Mouse (Mus musculus) myocyte (in vitro differentiated cells): ENCODE results near the gene Scyl1. TPM values are rescaled to one million over a fixed set of nuclear protein-coding genes. Genes with fewer than 3 reads are reported as not detected.
A peak's percentile ranks its signal among the peaks of the same experiment; 100 is the strongest.

ENCODE experiments used
- H3K27me3 ChIP-seq: one replicate; pipeline ENCODE4 v1.6.1; 2011; ENCODE audit not compliant: control insufficient read depth, insufficient read depth, insufficient read length
- H3K36me3 ChIP-seq: one replicate; pipeline ENCODE4 v1.6.1; 2011; ENCODE audit not compliant: control insufficient read depth, insufficient read depth
- H3K4me2 ChIP-seq: one replicate; pipeline ENCODE4 v1.6.1; 2011; ENCODE audit warnings: low read depth, control low read depth
- H3K4me3 ChIP-seq: one replicate; pipeline ENCODE4 v1.5.1; 2011; ENCODE audit warnings: mild to moderate bottlenecking, control low read depth, moderate library complexity
- H3K79me2 ChIP-seq: one replicate; pipeline ENCODE4 v1.6.1; 2011; ENCODE audit not compliant: control insufficient read depth, insufficient read depth
- H3ac ChIP-seq: one replicate; pipeline ENCODE4 v1.6.1; 2011; ENCODE audit not compliant: control insufficient read depth, insufficient read length
- CEBPB ChIP-seq: IDR thresholded peaks from 2 replicates; pipeline ENCODE4 v1.6.1; 2011; ENCODE audit warnings: mild to moderate bottlenecking, moderate library complexity; ENCODE audit not compliant: poor library complexity, insufficient read depth, severe bottlenecking
- E2F4 ChIP-seq: IDR thresholded peaks from one replicate; pipeline ENCODE4 v1.6.1; 2011; ENCODE audit warnings: mild to moderate bottlenecking, control low read depth, moderate library complexity; ENCODE audit not compliant: insufficient read depth
- MAX ChIP-seq: IDR thresholded peaks from one replicate; pipeline ENCODE4 v1.6.1; 2011; ENCODE audit warnings: low read depth, mild to moderate bottlenecking, control low read depth
- MYOD1 ChIP-seq, 3 experiments: IDR thresholded peaks; one replicate each; pipeline ENCODE4 v1.6.1; 2011; ENCODE audit warnings: control low read depth in 2 of 3, low read depth in 2 of 3, mild to moderate bottlenecking in 2 of 3, moderate library complexity in 1 of 3; ENCODE audit not compliant: insufficient read length in 2 of 3, control insufficient read depth in 1 of 3
- MYOG ChIP-seq, 3 experiments: IDR thresholded peaks; one replicate each; pipeline ENCODE4 v1.6.1; 2011; ENCODE audit warnings: control low read depth in 2 of 3, low read depth in 2 of 3, mild to moderate bottlenecking in 2 of 3; ENCODE audit not compliant: insufficient read length in 2 of 3, control insufficient read depth in 1 of 3, insufficient read depth in 1 of 3
- POLR2A ChIP-seq: IDR thresholded peaks from one replicate; pipeline ENCODE4 v1.6.1; 2011; ENCODE audit warnings: low read depth, mild to moderate bottlenecking, control low read depth, moderate library complexity; ENCODE audit not compliant: insufficient read length
- POLR2AphosphoS2 ChIP-seq: IDR thresholded peaks from one replicate; pipeline ENCODE4 v1.6.1; 2011; ENCODE audit warnings: low read depth, control low read depth; ENCODE audit not compliant: insufficient read length
- REST ChIP-seq: IDR thresholded peaks from one replicate; pipeline ENCODE4 v1.6.1; 2011; ENCODE audit warnings: mild to moderate bottlenecking, control low read depth, moderate library complexity; ENCODE audit not compliant: insufficient read depth, insufficient read length
- SRF ChIP-seq: IDR thresholded peaks from one replicate; pipeline ENCODE4 v1.6.1; 2011; ENCODE audit warnings: low read depth; ENCODE audit not compliant: control insufficient read depth, insufficient read length
- TCF12 ChIP-seq: IDR thresholded peaks from one replicate; pipeline ENCODE4 v1.6.1; 2011; ENCODE audit warnings: mild to moderate bottlenecking, control low read depth; ENCODE audit not compliant: poor library complexity, insufficient read depth, severe bottlenecking
- TCF3 ChIP-seq: IDR thresholded peaks from one replicate; pipeline ENCODE4 v1.6.1; 2011; ENCODE audit warnings: low read depth, control low read depth; ENCODE audit not compliant: insufficient read length
- USF1 ChIP-seq: IDR thresholded peaks from one replicate; pipeline ENCODE4 v1.6.1; 2011; ENCODE audit warnings: low read depth, mild to moderate bottlenecking, control low read depth, moderate library complexity
- polyA plus RNA-seq: library from polyadenylated mRNA; unstranded; fragments of >200 nt; fragmentation: generic; extraction: Trizol; gene quantifications from one replicate; pipeline ENCODE4 v1.2.1, GENCODE M21; 2012; ENCODE audit warnings: missing spikeins

The Scyl1 gene
- 73.5 TPM for polyA plus RNA-seq

GRCm38 (mm10) chr19:5770925-5771860 is at the start of gene Scyl1:
Gene Scyl1 (minus strand): TSS chr19:5771419.
- peak; percentile 90 for TF ChIP-seq USF1
- TF ChIP-seq POLR2A, result peak; percentile 62
- TF ChIP-seq E2F4, result no peak
- peaks cover 19% of the 10 kb centered on the region for H3K79me2 ChIP-seq
- H3ac ChIP-seq, result peak within 1 kb of the TSS; percentile 83
- H3K36me3 ChIP-seq, result peaks cover 14% of the 10 kb centered on the region
- peak within 1 kb of the TSS; percentile 63 for H3K4me3 ChIP-seq
- H3K27me3 ChIP-seq, result no peaks in the 10 kb centered on the region
- peak within 1 kb of the TSS; percentile 99 for H3K4me2 ChIP-seq

- TF ChIP-seq POLR2AphosphoS2, result peak; percentile 61
- TF ChIP-seq MYOD1 (IDR thresholded peaks at IDR 0.05; ENCODE audit: control insufficient read depth in 1 of 3, insufficient read length in 2 of 3, low read depth in 2 of 3), result no peak
- no peaks in the 10 kb centered on the region for H3K27me3 ChIP-seq
- H3K79me2 ChIP-seq, result peaks cover 8% of the 10 kb centered on the region
- peaks cover 8% of the 10 kb centered on the region for H3K36me3 ChIP-seq
- no peak overlapping the region for H3K4me3 ChIP-seq
- H3ac ChIP-seq, result no peak overlapping the region
- H3K4me2 ChIP-seq, result no peak overlapping the region
Measured at GRCm38 (mm10) chr19:5819549-5819948, 48.3 kb upstream of the Scyl1 start.

GRCm38 (mm10) chr19:5818590-5818977 is 47.4 kb upstream of the Scyl1 start:
- peak overlapping the region; percentile 6 for H3K4me3 ChIP-seq

GRCm38 (mm10) chr19:5817703-5818589 is 46.7 kb upstream of the Scyl1 start:
- H3K79me2 ChIP-seq, result peaks cover 17% of the 10 kb centered on the region
- H3ac ChIP-seq, result no peak overlapping the region
- no peaks in the 10 kb centered on the region for H3K27me3 ChIP-seq
- TF ChIP-seq SRF, result peak; percentile 43
- no peak for TF ChIP-seq TCF12
- peak; percentile 57 for TF ChIP-seq POLR2A
- peak; percentile 53 for TF ChIP-seq POLR2AphosphoS2
- peak in 1 of 3 experiments; percentile 33 for TF ChIP-seq MYOG (IDR thresholded peaks at IDR 0.05; ENCODE audit: control insufficient read depth in 1 of 3, insufficient read depth in 1 of 3, insufficient read length in 2 of 3, low read depth in 2 of 3)
- TF ChIP-seq CEBPB, result peak; percentile 95
- H3K4me2 ChIP-seq, result peak overlapping the region; percentile 77
- H3K36me3 ChIP-seq, result no peaks in the 10 kb centered on the region
- peak overlapping the region; percentile 6 for H3K4me3 ChIP-seq

More at GRCm38 (mm10) chr19:5818590-5818977, 47.4 kb upstream of the Scyl1 start:
- peak overlapping the region; percentile 68 for H3K4me2 ChIP-seq
- H3K36me3 ChIP-seq, result peaks cover under 1% of the 10 kb centered on the region
- H3K27me3 ChIP-seq, result no peaks in the 10 kb centered on the region
- H3ac ChIP-seq, result no peak overlapping the region
- TF ChIP-seq CEBPB, result no peak
- no peak for TF ChIP-seq MYOG (IDR thresholded peaks at IDR 0.05; ENCODE audit: control insufficient read depth in 1 of 3, insufficient read depth in 1 of 3, insufficient read length in 2 of 3, low read depth in 2 of 3)
- no peak for TF ChIP-seq E2F4
- no peak for TF ChIP-seq SRF
- peak; percentile 33 for TF ChIP-seq POLR2AphosphoS2
- TF ChIP-seq USF1, result no peak
- no peak for TF ChIP-seq TCF3
- no peak for TF ChIP-seq TCF12
- TF ChIP-seq MYOD1 (IDR thresholded peaks at IDR 0.05; ENCODE audit: control insufficient read depth in 1 of 3, insufficient read length in 2 of 3, low read depth in 2 of 3), result no peak
- TF ChIP-seq POLR2A, result peak; percentile 9
- peaks cover 11% of the 10 kb centered on the region for H3K79me2 ChIP-seq

- no peak overlapping the region for H3K4me3 ChIP-seq
- H3K36me3 ChIP-seq, result no peaks in the 10 kb centered on the region
- H3K79me2 ChIP-seq, result peaks cover 20% of the 10 kb centered on the region
- TF ChIP-seq POLR2AphosphoS2 (no peak), REST (no peak), SRF (no peak), MYOD1 (IDR thresholded peaks at IDR 0.05; ENCODE audit: control insufficient read depth in 1 of 3, insufficient read length in 2 of 3, low read depth in 2 of 3) (no peak), TCF3 (no peak), POLR2A (no peak), TCF12 (no peak), MAX (no peak), E2F4 (no peak), CEBPB (no peak), MYOG (IDR thresholded peaks at IDR 0.05; ENCODE audit: control insufficient read depth in 1 of 3, insufficient read depth in 1 of 3, insufficient read length in 2 of 3, low read depth in 2 of 3) (no peak), USF1 (no peak)
- H3K4me2 ChIP-seq, result peak overlapping the region; percentile 68
- H3K27me3 ChIP-seq, result no peaks in the 10 kb centered on the region
- no peak overlapping the region for H3ac ChIP-seq
Measured at GRCm38 (mm10) chr19:5815928-5816327, 44.7 kb upstream of the Scyl1 start.
